ENCODE assay signal across 8 mouse cellular contexts in genomic region chr4:56946180-56946579, GRCm38 (mm10). TPM values are rescaled to one million over a fixed set of nuclear protein-coding genes. Genes with fewer than 3 reads are reported as not detected.
DNase-seq lines count a peak whose midpoint lies in the region; ATAC-seq lines count a peak whose summit lies in the region.

No protein-coding gene starts in this region.

- no peaks in the 10 kb centered on the region for H3K9me3 ChIP-seq in kidney, embryonic 14.5 days (ENCODE audit: control insufficient read depth, low read length)
- H3K9me3 ChIP-seq in hindbrain, embryonic 15.5 days: no peaks in the 10 kb centered on the region
- H3K9me3 ChIP-seq in midbrain, embryonic 14.5 days (ENCODE audit: control insufficient read depth, low read length): no peaks in the 10 kb centered on the region

- under 1% methylated on average over 14 of the region's 14 CpGs for WGBS in kidney, embryonic 14.5 days
- WGBS in hindbrain, embryonic 15.5 days: under 1% methylated on average over 14 of the region's 14 CpGs
- 2% methylated on average over 14 of the region's 14 CpGs for WGBS in midbrain, embryonic 14.5 days

- H3K4me1 ChIP-seq in kidney, embryonic 14.5 days (ENCODE audit: control insufficient read depth, insufficient read depth, low read length): peaks cover 21% of the 10 kb centered on the region
- H3K4me1 ChIP-seq in hindbrain, embryonic 15.5 days (replicated peaks): peaks cover 28% of the 10 kb centered on the region
- H3K4me1 ChIP-seq in midbrain, embryonic 14.5 days (ENCODE audit: control insufficient read depth, insufficient read depth, low read length): peaks cover 9% of the 10 kb centered on the region

- ATAC-seq in kidney, embryonic 14.5 days (ENCODE audit: low FRiP score, low TSS enrichment): no peak
- ATAC-seq in hindbrain, embryonic 15.5 days (ENCODE audit: low FRiP score, low read depth): no peak
- ATAC-seq in midbrain, embryonic 14.5 days (ENCODE audit: low FRiP score, low TSS enrichment): no peak
- no peak for ATAC-seq in megakaryocyte progenitor cell, adult 5-6 weeks (replicated peaks; ENCODE audit: poor library complexity)

- H3K9ac ChIP-seq in kidney, embryonic 14.5 days (ENCODE audit: low read depth, low read length): peak overlapping the region; percentile 91
- peak overlapping the region; percentile 85 for H3K9ac ChIP-seq in hindbrain, embryonic 15.5 days
- H3K9ac ChIP-seq in midbrain, embryonic 14.5 days (replicated peaks; ENCODE audit: low read length): peak overlapping the region; percentile 74; the same call in 1 of the 2 replicates

- no peaks in the 10 kb centered on the region for H3K36me3 ChIP-seq in kidney, embryonic 14.5 days (ENCODE audit: control insufficient read depth, insufficient read depth, low read length)
- no peaks in the 10 kb centered on the region for H3K36me3 ChIP-seq in hindbrain, embryonic 15.5 days
- no peaks in the 10 kb centered on the region for H3K36me3 ChIP-seq in midbrain, embryonic 14.5 days (ENCODE audit: control insufficient read depth, insufficient read depth, low read length)

- peak overlapping the region; percentile 83 for H3K4me2 ChIP-seq in kidney, embryonic 14.5 days (replicated peaks; ENCODE audit: low read depth, low read length)
- peak overlapping the region; percentile 88 for H3K4me2 ChIP-seq in hindbrain, embryonic 15.5 days
- peak overlapping the region; percentile 89 for H3K4me2 ChIP-seq in midbrain, embryonic 14.5 days (ENCODE audit: low read length)

- peak overlapping the region; percentile 90 for H3K4me3 ChIP-seq in kidney, embryonic 14.5 days (ENCODE audit: low read length)
- H3K4me3 ChIP-seq in hindbrain, embryonic 15.5 days: peak overlapping the region; percentile 75
- peak overlapping the region; percentile 83 for H3K4me3 ChIP-seq in midbrain, embryonic 14.5 days (replicated peaks; ENCODE audit: low read depth, low read length)

- no peaks in the 10 kb centered on the region for H3K27me3 ChIP-seq in kidney, embryonic 14.5 days (ENCODE audit: control insufficient read depth, insufficient read depth, low read length)
- no peaks in the 10 kb centered on the region for H3K27me3 ChIP-seq in hindbrain, embryonic 15.5 days
- no peaks in the 10 kb centered on the region for H3K27me3 ChIP-seq in midbrain, embryonic 14.5 days (ENCODE audit: control insufficient read depth, insufficient read depth, low read length)

- no peak for DNase-seq in kidney, adult 8-10 months
- DNase-seq in ZHBTc4 (ENCODE audit: low read depth, low spot score): peak; percentile 71
- DNase-seq in midbrain, embryonic 14.5 days: peak; percentile 39
- no peak for DNase-seq in frontal cortex, postnatal 14 days (ENCODE audit: low spot score in 2 of 2)
- DNase-seq in spleen, postnatal 4 days (ENCODE audit: low spot score in 2 of 2): no peak

- H3K27ac ChIP-seq in kidney, embryonic 14.5 days (ENCODE audit: low read depth, low read length): no peak overlapping the region
- peak overlapping the region; percentile 92; the same call in 1 of the 2 replicates for H3K27ac ChIP-seq in hindbrain, embryonic 15.5 days (replicated peaks)
- no peak overlapping the region for H3K27ac ChIP-seq in midbrain, embryonic 14.5 days (replicated peaks; ENCODE audit: low read depth, low read length)

RNA-seq across cellular contexts. Expression of gene Tmem245, which starts 1.1 kb away (rescaled TPM):
- 8.7 and 14.3 TPM in 2 replicates for polyA plus RNA-seq in kidney, embryonic 14.5 days (2014; fragmentation: Nextera tagmentation; extraction: Ambion mirVana)
- 9.4 and 9.9 TPM in 2 replicates for polyA plus RNA-seq in hindbrain, embryonic 15.5 days (2015; fragmentation: Nextera tagmentation; extraction: Ambion mirVana)
- 9.2 and 10.1 TPM in 2 replicates for polyA plus RNA-seq in midbrain, embryonic 14.5 days (2014; fragmentation: Nextera tagmentation; extraction: Ambion mirVana)
- 12.7 and 14.6 TPM in 2 replicates for total RNA-seq in megakaryocyte progenitor cell, adult 5-6 weeks (2015)
- total RNA-seq in megakaryocyte progenitor cell, adult 5-6 weeks (2017): 5.0 and 5.8 TPM in 2 replicates

RNA-seq across cellular contexts. Expression of gene Frrs1l, which starts 44.0 kb away (rescaled TPM):
- 0.16 and 0.58 TPM in 2 replicates for polyA plus RNA-seq in kidney, embryonic 14.5 days (2014; fragmentation: Nextera tagmentation; extraction: Ambion mirVana)
- 21.1 and 25.7 TPM in 2 replicates for polyA plus RNA-seq in hindbrain, embryonic 15.5 days (2015; fragmentation: Nextera tagmentation; extraction: Ambion mirVana)
- 21.3 and 24.3 TPM in 2 replicates for polyA plus RNA-seq in midbrain, embryonic 14.5 days (2014; fragmentation: Nextera tagmentation; extraction: Ambion mirVana)
- total RNA-seq in megakaryocyte progenitor cell, adult 5-6 weeks (2015): not detected in 2 replicates
- not detected in 2 replicates for total RNA-seq in megakaryocyte progenitor cell, adult 5-6 weeks (2017)

Comparison
In these comparisons a context has a peak if more than half of its experiments do, and no peak if none do; other contexts are left out.
1. DNase-seq: peak in ZHBTc4 (single experiment) and midbrain, embryonic 14.5 days (single experiment); none in kidney, adult 8-10 months (0 of 2), frontal cortex, postnatal 14 days (0 of 2) and spleen, postnatal 4 days (0 of 2).
2. RNA of gene Frrs1l, which starts 44.0 kb away (polyA plus RNA-seq): 21.1 to 25.7 TPM in hindbrain, embryonic 15.5 days and 21.3 to 24.3 TPM in midbrain, embryonic 14.5 days; 0.16 to 0.58 TPM in kidney, embryonic 14.5 days; every median in the first group is over 10 times any median in the second.
3. Peak in every context shown above with its lines, with median percentiles within 50 percentile points of each other: H3K4me2 ChIP-seq, H3K4me3 ChIP-seq and H3K9ac ChIP-seq.